In genomic region chr19:38567331-38567730, GRCm38 (mm10) we compare ENCODE assay signal across 18 mouse cellular contexts.
DNase-seq lines count a peak whose midpoint lies in the region; ATAC-seq lines count a peak whose summit lies in the region.
"Had no signal": no experiment of that assay in that cellular context is flagged by ENCODE, and none has a peak within 500 bp of the region (broad histone marks: within the 10 kb centered on the region; RNA-seq: fewer than 3 reads in every experiment).

No protein-coding gene starts in this region.

- no peak for DNase-seq in heart, embryonic 10.5 days (ENCODE audit: low spot score)
- DNase-seq in adrenal gland, postnatal 36 days = peak; percentile 22 to 38
- DNase-seq in left cerebral cortex, adult 18-20 months (ENCODE audit: low spot score in 2 of 2) = no peak
- DNase-seq: cerebellum, adult 18-20 months; cerebellum, postnatal 36 days; kidney, adult 9 months; kidney, postnatal 36 days; liver; liver, postnatal 0 days; right cerebral cortex, postnatal 25 days had no signal

- ATAC-seq in heart, embryonic 14.5 days (ENCODE audit: insufficient number of reproducible peaks, insufficient read depth, low FRiP score, low read depth) = no peak
- ATAC-seq in midbrain, embryonic 12.5 days (ENCODE audit: low FRiP score, low read depth) = 0 out of 2 replicates have a peak, but pooled peaks have one; percentile 9
- ATAC-seq in midbrain, embryonic 16.5 days = no peak; the same call in 1 of the 2 replicates
- ATAC-seq in forebrain, embryonic 13.5 days = no peak
- ATAC-seq: CD4-positive, CD25-positive, alpha-beta regulatory T cell, adult 4 months; inflammation-experienced regulatory T-cells, adult 6 months; liver, postnatal 0 days had no signal

- H3K9me3 ChIP-seq in heart, embryonic 14.5 days (ENCODE audit: control insufficient read depth, low read length) = no peaks in the 10 kb centered on the region
- H3K9me3 ChIP-seq in heart, embryonic 10.5 days = no peaks in the 10 kb centered on the region
- H3K9me3 ChIP-seq in midbrain, embryonic 12.5 days = no peaks in the 10 kb centered on the region
- H3K9me3 ChIP-seq in midbrain, embryonic 16.5 days (replicated peaks; ENCODE audit: control insufficient read depth, low read length, poor library complexity, severe bottlenecking) = no peaks in the 10 kb centered on the region; the same call in 1 of the 2 replicates
- no peaks in the 10 kb centered on the region for H3K9me3 ChIP-seq in forebrain, embryonic 13.5 days (replicated peaks)
- H3K9me3 ChIP-seq: embryonic facial prominence, embryonic 10.5 days; forebrain, embryonic 15.5 days had no signal

- H3K4me3 ChIP-seq in heart, embryonic 14.5 days (ENCODE audit: control insufficient read depth in 1 of 2, insufficient read depth in 1 of 2, low read depth in 1 of 2, low read length in 2 of 2) = no peak overlapping the region
- H3K4me3 ChIP-seq in heart, embryonic 10.5 days = no peak overlapping the region
- no peak overlapping the region for H3K4me3 ChIP-seq in midbrain, embryonic 12.5 days
- H3K4me3 ChIP-seq in midbrain, embryonic 16.5 days (ENCODE audit: low read depth, low read length) = no peak overlapping the region
- H3K4me3 ChIP-seq in forebrain, embryonic 13.5 days = no peak overlapping the region
- H3K4me3 ChIP-seq: embryonic facial prominence, embryonic 10.5 days; forebrain, embryonic 15.5 days had no signal

- peaks cover 12 to 25% of the 10 kb centered on the region in 2 experiments for H3K4me1 ChIP-seq in heart, embryonic 14.5 days (ENCODE audit: control insufficient read depth in 2 of 2, insufficient read depth in 2 of 2, low read length in 2 of 2)
- H3K4me1 ChIP-seq in heart, embryonic 10.5 days = peaks cover 10% of the 10 kb centered on the region
- peaks cover 17% of the 10 kb centered on the region for H3K4me1 ChIP-seq in midbrain, embryonic 12.5 days
- peaks cover 11% of the 10 kb centered on the region for H3K4me1 ChIP-seq in midbrain, embryonic 16.5 days (ENCODE audit: control insufficient read depth, insufficient read depth, low read length)
- H3K4me1 ChIP-seq in forebrain, embryonic 13.5 days = peaks cover 15% of the 10 kb centered on the region

- peak overlapping the region; percentile 52 for H3K4me2 ChIP-seq in heart, embryonic 14.5 days (ENCODE audit: low read length)
- no peak overlapping the region for H3K4me2 ChIP-seq in midbrain, embryonic 12.5 days (replicated peaks)
- no peak overlapping the region for H3K4me2 ChIP-seq in midbrain, embryonic 16.5 days (ENCODE audit: low read length)
- no peak overlapping the region for H3K4me2 ChIP-seq in forebrain, embryonic 13.5 days

- no peak overlapping the region for H3K9ac ChIP-seq in heart, embryonic 14.5 days (ENCODE audit: low read length)
- H3K9ac ChIP-seq in midbrain, embryonic 12.5 days (replicated peaks) = no peak overlapping the region
- H3K9ac ChIP-seq in midbrain, embryonic 16.5 days (ENCODE audit: low read depth, low read length) = no peak overlapping the region
- no peak overlapping the region for H3K9ac ChIP-seq in forebrain, embryonic 13.5 days
- H3K9ac ChIP-seq: liver, postnatal 0 days had no signal

- H3K36me3 ChIP-seq in heart, embryonic 14.5 days (ENCODE audit: control insufficient read depth, insufficient read depth, low read length) = no peaks in the 10 kb centered on the region
- H3K36me3 ChIP-seq in heart, embryonic 10.5 days = no peaks in the 10 kb centered on the region
- no peaks in the 10 kb centered on the region for H3K36me3 ChIP-seq in midbrain, embryonic 12.5 days
- H3K36me3 ChIP-seq in midbrain, embryonic 16.5 days (ENCODE audit: control insufficient read depth, insufficient read depth, low read length) = no peaks in the 10 kb centered on the region
- H3K36me3 ChIP-seq in forebrain, embryonic 13.5 days (ENCODE audit: poor library complexity, severe bottlenecking) = no peaks in the 10 kb centered on the region
- H3K36me3 ChIP-seq: embryonic facial prominence, embryonic 10.5 days; forebrain, embryonic 15.5 days had no signal

- 50% methylated on average over 5 of the region's 5 CpGs for WGBS in heart, embryonic 14.5 days
- 68% methylated on average over 5 of the region's 5 CpGs for WGBS in heart, embryonic 10.5 days
- 62% methylated on average over 5 of the region's 5 CpGs for WGBS in midbrain, embryonic 12.5 days
- whole genome bisulfite sequencing in midbrain, embryonic 16.5 days = 53% methylated on average over 5 of the region's 5 CpGs
- WGBS in forebrain, embryonic 13.5 days = 67% methylated on average over 5 of the region's 5 CpGs

- no peak overlapping the region for H3K27ac ChIP-seq in heart, embryonic 14.5 days (replicated peaks in 1 of 2; ENCODE audit: control insufficient read depth in 1 of 2, insufficient read depth in 1 of 2, low read depth in 2 of 2, low read length in 2 of 2)
- H3K27ac ChIP-seq in heart, embryonic 10.5 days = no peak overlapping the region
- no peak overlapping the region for H3K27ac ChIP-seq in midbrain, embryonic 12.5 days (replicated peaks)
- H3K27ac ChIP-seq in midbrain, embryonic 16.5 days (ENCODE audit: low read length) = no peak overlapping the region
- H3K27ac ChIP-seq in forebrain, embryonic 13.5 days = no peak overlapping the region
- H3K27ac ChIP-seq: forebrain, embryonic 15.5 days had no signal

- H3K27me3 ChIP-seq in heart, embryonic 14.5 days (ENCODE audit: control insufficient read depth, insufficient read depth, low read length) = no peaks in the 10 kb centered on the region
- H3K27me3 ChIP-seq in heart, embryonic 10.5 days (ENCODE audit: insufficient read depth, poor library complexity, severe bottlenecking) = no peaks in the 10 kb centered on the region
- H3K27me3 ChIP-seq in midbrain, embryonic 12.5 days = no peaks in the 10 kb centered on the region
- no peaks in the 10 kb centered on the region for H3K27me3 ChIP-seq in midbrain, embryonic 16.5 days (ENCODE audit: control insufficient read depth, insufficient read depth, low read depth, low read length)
- no peaks in the 10 kb centered on the region for H3K27me3 ChIP-seq in forebrain, embryonic 13.5 days
- H3K27me3 ChIP-seq: forebrain, embryonic 15.5 days had no signal

Comparison
In these comparisons a context has a peak if more than half of its experiments do, and no peak if none do; other contexts are left out.
1. DNase-seq: peak in adrenal gland, postnatal 36 days (2 of 2); none in heart, embryonic 10.5 days (single experiment) and left cerebral cortex, adult 18-20 months (0 of 2).